In the genomic region with DNA sequence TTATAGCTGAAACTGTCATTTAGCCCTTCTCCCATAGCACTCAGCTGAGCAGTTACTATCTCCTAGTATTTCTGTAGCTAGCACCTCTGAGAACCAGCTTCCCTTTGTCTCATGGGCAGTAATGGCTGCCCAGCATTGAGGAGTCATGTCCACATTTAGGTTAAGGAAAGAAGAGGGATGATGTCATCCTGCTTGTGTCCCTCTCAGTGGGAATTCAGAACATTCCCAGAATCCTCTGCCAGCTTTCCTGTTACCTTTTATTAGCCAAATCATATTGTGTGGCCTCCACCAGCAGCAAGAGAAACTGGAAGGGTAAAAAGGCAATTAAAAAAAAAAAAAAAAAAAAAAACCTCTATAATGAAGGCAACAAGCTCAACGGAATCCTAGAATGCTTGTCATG, we compare ENCODE assay signal across 20 mouse cellular contexts.
DNase-seq lines count a peak whose midpoint lies in the region; ATAC-seq and TF ChIP-seq lines count a peak whose summit lies in the region.
"Had no signal": no experiment of that assay in that cellular context is flagged by ENCODE, and none has a peak within 500 bp of the region (broad histone marks: within the 10 kb centered on the region; RNA-seq: fewer than 3 reads in every experiment).

No protein-coding gene starts in this region.

- TF ChIP-seq CTCF in left cerebral cortex, adult 2 months (IDR thresholded peaks at IDR 0.05), result no peak
- no peak for TF ChIP-seq CTCF in cortical plate, adult 2 months (IDR thresholded peaks at IDR 0.05; ENCODE audit: extremely low read depth, insufficient read depth, low read length)

- TF ChIP-seq POLR2A in cortical plate, adult 2 months (IDR thresholded peaks at IDR 0.05; ENCODE audit: extremely low read depth, insufficient read depth, low read length), result no peak

- H3K9ac ChIP-seq in midbrain, embryonic 15.5 days, result no peak overlapping the region
- H3K9ac ChIP-seq: embryonic facial prominence, embryonic 13.5 days; embryonic facial prominence, embryonic 15.5 days; forebrain, embryonic 13.5 days; forebrain, embryonic 15.5 days; forebrain, postnatal 0 days had no signal

- WGBS in midbrain, embryonic 15.5 days, result 71% methylated on average over 1 of the region's 1 CpGs

- no peaks in the 10 kb centered on the region for H3K36me3 ChIP-seq in midbrain, embryonic 15.5 days (replicated peaks)
- H3K36me3 ChIP-seq: embryonic facial prominence, embryonic 13.5 days; embryonic facial prominence, embryonic 15.5 days; forebrain, embryonic 15.5 days had no signal

- H3K4me2 ChIP-seq in midbrain, embryonic 15.5 days, result no peak overlapping the region
- H3K4me2 ChIP-seq: embryonic facial prominence, embryonic 13.5 days; embryonic facial prominence, embryonic 15.5 days; forebrain, embryonic 13.5 days; forebrain, embryonic 15.5 days had no signal

- no peak for ATAC-seq in cerebellum, adult (ENCODE audit: insufficient number of reproducible peaks, low FRiP score, low TSS enrichment)
- no peak for ATAC-seq in midbrain, embryonic 15.5 days (replicated peaks)
- ATAC-seq: forebrain, embryonic 13.5 days; forebrain, embryonic 15.5 days; forebrain, postnatal 0 days had no signal

- H3K4me3 ChIP-seq in left cerebral cortex, adult 2 months, result no peak overlapping the region
- H3K4me3 ChIP-seq in cortical plate, adult 2 months (ENCODE audit: insufficient read depth, low read length), result no peak overlapping the region
- H3K4me3 ChIP-seq in midbrain, embryonic 15.5 days, result no peak overlapping the region
- H3K4me3 ChIP-seq: embryonic facial prominence, embryonic 13.5 days; embryonic facial prominence, embryonic 15.5 days; erythroblast, embryonic 14.5 days; forebrain, embryonic 13.5 days; forebrain, embryonic 15.5 days had no signal

- no peaks in the 10 kb centered on the region for H3K9me3 ChIP-seq in midbrain, embryonic 15.5 days
- H3K9me3 ChIP-seq: embryonic facial prominence, embryonic 13.5 days; embryonic facial prominence, embryonic 15.5 days; forebrain, embryonic 13.5 days; forebrain, embryonic 15.5 days had no signal

- intact Hi-C loops in left cerebral cortex, adult 2 months (cut with DNase I), result loop anchor here (5.0 kb wide), 2 partner anchors 107 to 242 kb away; no protein-coding TSS in a partner anchor
- intact Hi-C loops in left cerebral cortex, postnatal 14 days (cut with DNase I), result loop anchor here (5.0 kb wide), 1 partner anchor 307 kb away; no protein-coding TSS in a partner anchor

- H3K27me3 ChIP-seq in midbrain, embryonic 15.5 days (replicated peaks), result 0 out of 2 replicates have a peak, but pooled peaks cover 3% of the 10 kb centered on the region
- H3K27me3 ChIP-seq: forebrain, embryonic 15.5 days had no signal

- peak; percentile 37 for DNase-seq in cerebellum, adult 9-11 months
- no peak for DNase-seq in left cerebral cortex, adult 2 months (ENCODE audit: extremely low spot score in 1 of 2, low spot score in 2 of 2)
- DNase-seq in left cerebral cortex, postnatal 14 days (ENCODE audit: low spot score in 2 of 2), result no peak
- DNase-seq in frontal cortex, postnatal 10 days (ENCODE audit: low spot score in 2 of 2), result no peak
- DNase-seq: adrenal gland, adult 2 months; adrenal gland, postnatal 10 days; adrenal gland, postnatal 25 days; cerebellum, adult 11 months; cerebellum, adult 18-20 months; cerebellum, adult 8-10 months; embryo, embryonic 11 days; forebrain, postnatal 0 days had no signal

- peaks cover 19% of the 10 kb centered on the region for H3K4me1 ChIP-seq in cortical plate, adult 2 months (ENCODE audit: control insufficient read depth, insufficient read depth, low read length)
- peaks cover 18% of the 10 kb centered on the region for H3K4me1 ChIP-seq in midbrain, embryonic 15.5 days
- H3K4me1 ChIP-seq: embryonic facial prominence, embryonic 15.5 days had no signal

- peak overlapping the region; percentile 92 for H3K27ac ChIP-seq in left cerebral cortex, adult 2 months
- H3K27ac ChIP-seq in cortical plate, adult 2 months (ENCODE audit: insufficient read depth, low read length), result peak overlapping the region; percentile 67; the same call in 1 of the 2 replicates
- H3K27ac ChIP-seq in midbrain, embryonic 15.5 days, result no peak overlapping the region
- H3K27ac ChIP-seq: embryonic facial prominence, embryonic 13.5 days; embryonic facial prominence, embryonic 15.5 days had no signal
